Mouse (Mus musculus) MEL (cell line): Measurements from ENCODE around the gene Cbln1. TPM values are rescaled to one million over a fixed set of nuclear protein-coding genes. Genes with fewer than 3 reads are reported as not detected.

Source experiments
- DNase-seq: peaks from one replicate; pipeline ENCODE4 v3.0.0; 2011; ENCODE audit warnings: low read depth, low spot score
- H3K27ac ChIP-seq: 2 replicates; pipeline ENCODE4 v1.5.1; 2012; ENCODE audit warnings: low read depth, mild to moderate bottlenecking, control low read depth, low read length, moderate library complexity; ENCODE audit not compliant: control insufficient read depth
- H3K27me3 ChIP-seq, 2 experiments: fragments of 150-350 bp in 1 of 2; sonication (generic) in 1 of 2; 2 replicates each; pipeline ENCODE4 v1.6.1; 2012; ENCODE audit warnings: low read length in 2 of 2, mild to moderate bottlenecking in 2 of 2, improper control_type of control experiment in 1 of 2, moderate library complexity in 1 of 2; ENCODE audit not compliant: insufficient read depth in 2 of 2, control insufficient read depth in 1 of 2
- H3K36me3 ChIP-seq, 2 experiments: 2 replicates each; pipeline ENCODE4 v1.6.1; 2012 to 2014; ENCODE audit warnings: low read length in 2 of 2, improper control_type of control experiment in 1 of 2, inconsistent platforms in 1 of 2, mild to moderate bottlenecking in 1 of 2; ENCODE audit not compliant: insufficient read depth in 2 of 2, control insufficient read depth in 1 of 2
- H3K4me1 ChIP-seq, 2 experiments: fragments of 150-350 bp in 1 of 2; sonication (generic) in 1 of 2; 2 replicates each; pipeline ENCODE4 v1.6.1; 2012; ENCODE audit warnings: low read length in 2 of 2, improper control_type of control experiment in 1 of 2, mild to moderate bottlenecking in 1 of 2; ENCODE audit not compliant: insufficient read depth in 2 of 2, control insufficient read depth in 1 of 2
- H3K4me3 ChIP-seq, 2 experiments: fragments of 150-350 bp in 1 of 2; sonication (generic) in 1 of 2; 2 replicates each; pipeline ENCODE4 v1.5.1; 2012; ENCODE audit warnings: low read depth in 2 of 2, low read length in 2 of 2, mild to moderate bottlenecking in 2 of 2, moderate library complexity in 2 of 2, control low read depth in 1 of 2, improper control_type of control experiment in 1 of 2; ENCODE audit not compliant: control insufficient read depth in 1 of 2, insufficient read depth in 1 of 2
- H3K79me2 ChIP-seq: 2 replicates; pipeline ENCODE4 v1.6.1; 2012; ENCODE audit warnings: mild to moderate bottlenecking, low read length, moderate library complexity; ENCODE audit not compliant: control insufficient read depth, poor library complexity, insufficient read depth
- H3K9ac ChIP-seq: 2 replicates; pipeline ENCODE4 v1.6.1; 2012; ENCODE audit warnings: low read depth, mild to moderate bottlenecking, control low read depth, low read length, moderate library complexity; ENCODE audit not compliant: control insufficient read depth, poor library complexity, severe bottlenecking
- H3K9me3 ChIP-seq: fragments of 150-350 bp; sonication (generic); replicated peaks from 2 replicates; pipeline ENCODE4 v1.6.1; 2012; ENCODE audit warnings: mild to moderate bottlenecking, low read length, improper control_type of control experiment, moderate library complexity; ENCODE audit not compliant: insufficient read depth
- CHD1 ChIP-seq: IDR thresholded peaks from 2 replicates; pipeline ENCODE4 v1.6.1; 2012; ENCODE audit warnings: low read depth, mild to moderate bottlenecking, inconsistent platforms, low read length, improper control_type of control experiment
- E2F4 ChIP-seq: IDR thresholded peaks from 2 replicates; pipeline ENCODE4 v1.6.1; 2011; ENCODE audit warnings: low read depth, low read length, improper control_type of control experiment, borderline replicate concordance
- ELF1 ChIP-seq: IDR thresholded peaks from 2 replicates; pipeline ENCODE4 v1.6.1; 2014; ENCODE audit warnings: low read depth, mild to moderate bottlenecking, inconsistent platforms, low read length, improper control_type of control experiment, moderate library complexity
- EP300 ChIP-seq, 2 experiments: IDR thresholded peaks; 2 replicates each; pipeline ENCODE4 v1.6.1; 2011; ENCODE audit warnings: improper control_type of control experiment in 2 of 2, low read length in 2 of 2, low read depth in 1 of 2, mild to moderate bottlenecking in 1 of 2
- GABPA ChIP-seq: IDR thresholded peaks from 2 replicates; pipeline ENCODE4 v1.6.1; 2012; ENCODE audit warnings: low read depth, mild to moderate bottlenecking, inconsistent platforms, low read length, improper control_type of control experiment, moderate library complexity
- GATA1 ChIP-seq: IDR thresholded peaks from 2 replicates; pipeline ENCODE4 v1.6.1; 2011; ENCODE audit warnings: low read depth, low read length, improper control_type of control experiment
- HCFC1 ChIP-seq: IDR thresholded peaks from 2 replicates; pipeline ENCODE4 v1.6.1; 2012; ENCODE audit warnings: low read depth, mild to moderate bottlenecking, inconsistent platforms, low read length, improper control_type of control experiment, moderate library complexity
- JUND ChIP-seq: IDR thresholded peaks from 2 replicates; pipeline ENCODE4 v1.6.1; 2011; ENCODE audit warnings: low read depth, mild to moderate bottlenecking, improper control_type of control experiment, low read length
- KAT2A ChIP-seq: conservative IDR thresholded peaks from 2 replicates; pipeline ENCODE4 v1.6.1; 2012; ENCODE audit warnings: low read depth, low read length, improper control_type of control experiment, inconsistent platforms
- MAX ChIP-seq: IDR thresholded peaks from 2 replicates; pipeline ENCODE4 v1.6.1; 2011; ENCODE audit warnings: low read length, improper control_type of control experiment
- MAZ ChIP-seq: IDR thresholded peaks from 2 replicates; pipeline ENCODE4 v1.6.1; 2012; ENCODE audit warnings: low read depth, mild to moderate bottlenecking, inconsistent platforms, low read length, improper control_type of control experiment
- MXI1 ChIP-seq: IDR thresholded peaks from 2 replicates; pipeline ENCODE4 v1.6.1; 2011; ENCODE audit warnings: mild to moderate bottlenecking, low read depth, low read length, improper control_type of control experiment
- MYB ChIP-seq: IDR thresholded peaks from 2 replicates; pipeline ENCODE4 v1.6.1; 2011; ENCODE audit warnings: mild to moderate bottlenecking, low read depth, low read length, improper control_type of control experiment
- NELFE ChIP-seq: IDR thresholded peaks from 2 replicates; pipeline ENCODE4 v1.6.1; 2011; ENCODE audit warnings: low read depth, low read length, improper control_type of control experiment
- NRF1 ChIP-seq: IDR thresholded peaks from 2 replicates; pipeline ENCODE4 v1.6.1; 2014; ENCODE audit warnings: low read depth, mild to moderate bottlenecking, inconsistent platforms, low read length, improper control_type of control experiment, moderate library complexity; ENCODE audit not compliant: poor library complexity, insufficient read depth, severe bottlenecking
- POLR2A ChIP-seq, 2 experiments: IDR thresholded peaks; 2 replicates each; pipeline ENCODE4 v1.6.1; 2011 to 2012; ENCODE audit warnings: low read length in 2 of 2, mild to moderate bottlenecking in 2 of 2, control low read depth in 1 of 2, improper control_type of control experiment in 1 of 2, low read depth in 1 of 2, moderate library complexity in 1 of 2; ENCODE audit not compliant: control insufficient read depth in 1 of 2, insufficient read depth in 1 of 2, poor library complexity in 1 of 2
- POLR2AphosphoS2 ChIP-seq: IDR thresholded peaks from 2 replicates; pipeline ENCODE4 v1.6.1; 2011; ENCODE audit warnings: low read length, improper control_type of control experiment
- POLR2AphosphoS5 ChIP-seq: IDR thresholded peaks from 2 replicates; pipeline ENCODE4 v1.6.1; 2012; ENCODE audit warnings: low read depth, borderline replicate concordance, mild to moderate bottlenecking, inconsistent platforms, low read length, moderate library complexity, mixed read lengths
- SIN3A ChIP-seq: IDR thresholded peaks from 2 replicates; pipeline ENCODE4 v1.6.1; 2012; ENCODE audit warnings: low read length, improper control_type of control experiment, inconsistent platforms
- SMC3 ChIP-seq: IDR thresholded peaks from 2 replicates; pipeline ENCODE4 v1.6.1; 2011; ENCODE audit warnings: low read depth, low read length, improper control_type of control experiment
- TAL1 ChIP-seq: IDR thresholded peaks from 2 replicates; pipeline ENCODE4 v1.6.1; 2012; ENCODE audit warnings: mild to moderate bottlenecking, inconsistent platforms, low read length, moderate library complexity, mixed read lengths
- TBP ChIP-seq: IDR thresholded peaks from 2 replicates; pipeline ENCODE4 v1.8.0; 2011; ENCODE audit warnings: low read depth, low read length, improper control_type of control experiment
- USF1 ChIP-seq: IDR thresholded peaks from 2 replicates; pipeline ENCODE4 v1.6.1; 2014; ENCODE audit warnings: low read depth, mild to moderate bottlenecking, inconsistent platforms, low read length, improper control_type of control experiment, moderate library complexity
- USF2 ChIP-seq, 2 experiments: IDR thresholded peaks; 2 replicates each; pipeline ENCODE4 v1.6.1; 2011 to 2012; ENCODE audit warnings: improper control_type of control experiment in 2 of 2, low read length in 2 of 2, borderline replicate concordance in 1 of 2, inconsistent platforms in 1 of 2, low read depth in 1 of 2, mild to moderate bottlenecking in 1 of 2; ENCODE audit not compliant: insufficient read depth in 1 of 2
- ZKSCAN1 ChIP-seq: IDR thresholded peaks from 2 replicates; pipeline ENCODE4 v1.6.1; 2012; ENCODE audit warnings: low read depth, mild to moderate bottlenecking, inconsistent platforms, low read length, improper control_type of control experiment, moderate library complexity
- ZMIZ1 ChIP-seq: IDR thresholded peaks from 2 replicates; pipeline ENCODE4 v1.6.1; 2012; ENCODE audit warnings: low read depth, mild to moderate bottlenecking, inconsistent platforms, low read length, improper control_type of control experiment, moderate library complexity
- ZNF384 ChIP-seq: IDR thresholded peaks from 2 replicates; pipeline ENCODE4 v1.6.1; 2012; ENCODE audit warnings: low read depth, mild to moderate bottlenecking, inconsistent platforms, low read length, improper control_type of control experiment
- polyA plus RNA-seq, 2 experiments: library from polyadenylated mRNA; stranded (reverse) in 1 of 2; unstranded in 1 of 2; fragments of >175 nt in 1 of 2; fragments of >200 nt in 1 of 2; gene quantifications; 2 replicates each; pipeline versions ENCODE4 v1.2.1 to v1.2.4; 2012; ENCODE audit warnings: low replicate concordance in 2 of 2, low read depth in 1 of 2; ENCODE audit not compliant: insufficient read length in 2 of 2, insufficient read depth in 1 of 2, missing spikeins in 1 of 2
- total RNA-seq: library from RNA; depleted of rRNA; stranded (reverse); fragments of 300-350 nt; gene quantifications from 2 replicates; pipeline ENCODE4 v1.2.3, GENCODE M21; 2012

Gene Cbln1
- total and polyA plus RNA-seq, 3 experiments = not detected

GRCm38 (mm10) chr8:87502684-87503083, 30.3 kb upstream of the Cbln1 start:
- no peaks in the 10 kb centered on the region for H3K27me3 ChIP-seq
- no peak overlapping the region for H3K9ac ChIP-seq
- no peaks in the 10 kb centered on the region for H3K79me2 ChIP-seq
- no peaks in the 10 kb centered on the region for H3K36me3 ChIP-seq
- TF ChIP-seq SMC3 (no peak), CHD1 (no peak), JUND (no peak), ZMIZ1 (no peak), POLR2AphosphoS2 (no peak), EP300 (IDR thresholded peaks at IDR 0.05; ENCODE audit: low read depth in 1 of 2, low read length in 2 of 2) (no peak), KAT2A (no peak), USF1 (no peak), MXI1 (no peak), GATA1 (no peak), ZKSCAN1 (no peak), MAZ (no peak), NRF1 (no peak), TAL1 (no peak), HCFC1 (no peak), GABPA (no peak), ZNF384 (no peak)
- no peaks in the 10 kb centered on the region for H3K9me3 ChIP-seq
- no peaks in the 10 kb centered on the region for H3K4me1 ChIP-seq
- no peak overlapping the region for H3K27ac ChIP-seq
- no peak overlapping the region for H3K4me3 ChIP-seq
- DNase-seq = no peak

- no peak for DNase-seq
- no peaks in the 10 kb centered on the region for H3K79me2 ChIP-seq
- H3K4me3 ChIP-seq = no peak overlapping the region
- no peak for TF ChIP-seq KAT2A
- no peak for TF ChIP-seq MAX
- TF ChIP-seq POLR2AphosphoS5 = no peak
- TF ChIP-seq USF1 = no peak
- TF ChIP-seq POLR2A (IDR thresholded peaks at IDR 0.05; ENCODE audit: control insufficient read depth in 1 of 2, insufficient read depth in 1 of 2, low read depth in 1 of 2, low read length in 2 of 2, poor library complexity in 1 of 2) = no peak
- no peak for TF ChIP-seq EP300 (IDR thresholded peaks at IDR 0.05; ENCODE audit: low read depth in 1 of 2, low read length in 2 of 2)
- TF ChIP-seq SIN3A = no peak
- no peak for TF ChIP-seq NRF1
- TF ChIP-seq MYB = no peak
- TF ChIP-seq USF2 (IDR thresholded peaks at IDR 0.05; ENCODE audit: borderline replicate concordance in 1 of 2, insufficient read depth in 1 of 2, low read depth in 1 of 2, low read length in 2 of 2) = no peak
- no peak for TF ChIP-seq E2F4
- TF ChIP-seq ZMIZ1 = no peak
- TF ChIP-seq ZKSCAN1 = no peak
- no peak for TF ChIP-seq NELFE
- no peak for TF ChIP-seq ELF1
- no peak for TF ChIP-seq TBP
- TF ChIP-seq MAZ = no peak
- TF ChIP-seq TAL1 = no peak
- no peaks in the 10 kb centered on the region for H3K4me1 ChIP-seq
- H3K27ac ChIP-seq = no peak overlapping the region
- no peak overlapping the region for H3K9ac ChIP-seq
- no peaks in the 10 kb centered on the region for H3K9me3 ChIP-seq
- no peaks in the 10 kb centered on the region for H3K36me3 ChIP-seq
- no peaks in the 10 kb centered on the region for H3K27me3 ChIP-seq
Observed at GRCm38 (mm10) chr8:87497641-87498040, 25.2 kb upstream of the Cbln1 start.
